In the genomic region with DNA sequence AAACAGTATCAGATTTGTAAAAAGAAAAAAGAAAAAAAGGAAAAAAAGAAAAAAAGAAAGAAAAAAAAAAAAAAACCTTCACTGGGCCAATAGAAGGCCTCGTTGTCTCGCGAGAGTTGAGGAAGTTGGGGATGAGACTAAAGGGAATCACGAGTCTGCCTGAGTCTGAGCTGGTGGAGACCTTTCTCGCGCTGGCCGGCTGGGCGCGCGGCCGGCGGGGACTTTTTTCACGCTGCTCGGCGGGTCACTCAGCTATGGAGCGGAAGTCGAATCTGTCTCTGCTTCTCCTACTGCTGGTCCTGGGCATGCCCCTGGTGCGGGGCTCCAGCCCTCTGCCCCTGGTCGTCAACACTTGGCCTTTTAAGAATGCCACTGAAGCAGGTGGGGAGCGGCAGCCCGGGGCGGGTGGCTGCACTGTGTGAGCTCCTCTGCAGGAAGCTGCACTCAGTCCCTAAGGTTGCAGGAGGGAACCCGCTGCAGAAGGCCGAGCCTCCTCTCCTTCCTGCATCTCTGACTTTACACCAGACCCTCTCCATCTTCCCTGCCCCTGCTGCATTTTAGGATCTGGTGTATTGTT, we compare ENCODE assay signal across 8 mouse cellular contexts. TPM values are rescaled to one million over a fixed set of nuclear protein-coding genes. Genes with fewer than 3 reads are reported as not detected.
DNase-seq lines count a peak whose midpoint lies in the region; ATAC-seq and TF ChIP-seq lines count a peak whose summit lies in the region.

A gene (plus strand): TSS at position 177 of the 577 bp plus-strand sequence.

- peak; percentile 99 for ATAC-seq in forebrain, postnatal 0 days
- ATAC-seq in lung, embryonic 15.5 days (ENCODE audit: borderline replicate concordance, extremely low read depth, low FRiP score, low TSS enrichment): peak; percentile 99

- H3K27me3 ChIP-seq in MEL (ENCODE audit: control insufficient read depth in 1 of 2, insufficient read depth in 2 of 2, low read length in 2 of 2): no peaks in the 10 kb centered on the region
- H3K27me3 ChIP-seq in cerebellum, adult 2 months (ENCODE audit: control insufficient read depth, insufficient read depth, low read length): no peaks in the 10 kb centered on the region
- no peaks in the 10 kb centered on the region for H3K27me3 ChIP-seq in forebrain, postnatal 0 days (ENCODE audit: insufficient read depth, low read length)
- no peaks in the 10 kb centered on the region for H3K27me3 ChIP-seq in lung, embryonic 15.5 days

- peak within 1 kb of the TSS; percentile 74 to 90 for H3K4me3 ChIP-seq in MEL (ENCODE audit: control insufficient read depth in 1 of 2, insufficient read depth in 1 of 2, low read depth in 2 of 2, low read length in 2 of 2)
- H3K4me3 ChIP-seq in cerebellum, adult 2 months (replicated peaks; ENCODE audit: insufficient read depth, low read depth, low read length): peak within 1 kb of the TSS; percentile 79
- H3K4me3 ChIP-seq in forebrain, postnatal 0 days (ENCODE audit: low read depth, low read length): peak within 1 kb of the TSS; percentile 44
- H3K4me3 ChIP-seq in lung, embryonic 15.5 days: peak within 1 kb of the TSS; percentile 63

- H3K9ac ChIP-seq in MEL (ENCODE audit: control insufficient read depth, low read depth, low read length, poor library complexity, severe bottlenecking): peak within 1 kb of the TSS; percentile 97
- H3K9ac ChIP-seq in forebrain, postnatal 0 days: peak within 1 kb of the TSS; percentile 74
- H3K9ac ChIP-seq in lung, embryonic 15.5 days: peak within 1 kb of the TSS; percentile 77

- no peak for TF ChIP-seq CTCF in MEL (IDR thresholded peaks at IDR 0.05 in 2 of 3, conservative IDR thresholded peaks at IDR 0.05 in 1 of 3; ENCODE audit: control insufficient read depth in 1 of 3, insufficient read depth in 1 of 3, low read depth in 2 of 3, low read length in 3 of 3, poor library complexity in 1 of 3, severe bottlenecking in 1 of 3)
- no peak for TF ChIP-seq CTCF in cerebellum, adult 2 months (IDR thresholded peaks at IDR 0.05; ENCODE audit: borderline replicate concordance, insufficient read depth, low read depth, low read length)
- no peak for TF ChIP-seq CTCF in forebrain, postnatal 0 days (IDR thresholded peaks at IDR 0.05; ENCODE audit: low read depth)

- no peaks in the 10 kb centered on the region for H3K9me3 ChIP-seq in MEL (replicated peaks; ENCODE audit: insufficient read depth, low read length)
- no peaks in the 10 kb centered on the region for H3K9me3 ChIP-seq in forebrain, postnatal 0 days (ENCODE audit: low read length)
- H3K9me3 ChIP-seq in lung, embryonic 15.5 days: no peaks in the 10 kb centered on the region

- no peak for TF ChIP-seq EP300 in MEL (IDR thresholded peaks at IDR 0.05; ENCODE audit: low read depth in 1 of 2, low read length in 2 of 2)

- no peak for TF ChIP-seq RAD21 in MEL (IDR thresholded peaks at IDR 0.05; ENCODE audit: low read depth, low read length)

- peaks cover 0 to 12% of the 10 kb centered on the region in 2 experiments; a peak in 2 of 4 replicates for H3K36me3 ChIP-seq in MEL (ENCODE audit: control insufficient read depth in 1 of 2, insufficient read depth in 2 of 2, low read length in 2 of 2)
- H3K36me3 ChIP-seq in forebrain, postnatal 0 days (ENCODE audit: insufficient read depth): no peaks in the 10 kb centered on the region
- H3K36me3 ChIP-seq in lung, embryonic 15.5 days: peaks cover 11% of the 10 kb centered on the region; the same call in 1 of the 2 replicates

- 1% methylated on average over 24 of the region's 24 CpGs for WGBS in cerebellum, adult 2 months
- WGBS in forebrain, postnatal 0 days: 4% methylated on average over 24 of the region's 24 CpGs
- WGBS in lung, embryonic 15.5 days: under 1% methylated on average over 24 of the region's 24 CpGs

- peak within 1 kb of the TSS; percentile 52 for H3K27ac ChIP-seq in MEL (ENCODE audit: control insufficient read depth, low read depth, low read length)
- H3K27ac ChIP-seq in cerebellum, adult 2 months (ENCODE audit: insufficient read depth, low read length): no peak within 1 kb of the TSS
- peak within 1 kb of the TSS; percentile 51 for H3K27ac ChIP-seq in forebrain, postnatal 0 days (ENCODE audit: low read depth, low read length)
- peak within 1 kb of the TSS; percentile 78 for H3K27ac ChIP-seq in lung, embryonic 15.5 days

- H3K4me1 ChIP-seq in MEL (ENCODE audit: control insufficient read depth in 1 of 2, insufficient read depth in 2 of 2, low read length in 2 of 2): 0 out of 4 replicates have a peak, but pooled peaks cover 0 to 5% of the 10 kb centered on the region in 2 experiments
- no peaks in the 10 kb centered on the region for H3K4me1 ChIP-seq in cerebellum, adult 2 months (ENCODE audit: control insufficient read depth, insufficient read depth, low read length)
- no peaks in the 10 kb centered on the region for H3K4me1 ChIP-seq in forebrain, postnatal 0 days (ENCODE audit: insufficient read depth)
- no peaks in the 10 kb centered on the region for H3K4me1 ChIP-seq in lung, embryonic 15.5 days

- peak in 1 of 2 experiments; percentile 81; a peak in 2 of 4 replicates for TF ChIP-seq POLR2A in MEL (IDR thresholded peaks at IDR 0.05; ENCODE audit: control insufficient read depth in 1 of 2, insufficient read depth in 1 of 2, low read depth in 1 of 2, low read length in 2 of 2, poor library complexity in 1 of 2)
- 0 out of 2 replicates have a peak, but pooled peaks have one; percentile 22 for TF ChIP-seq POLR2A in cerebellum, adult 2 months (IDR thresholded peaks at IDR 0.05; ENCODE audit: borderline replicate concordance, insufficient read depth, low read length)

- H3K79me2 ChIP-seq in MEL (ENCODE audit: control insufficient read depth, insufficient read depth, low read length, poor library complexity): peaks cover 4% of the 10 kb centered on the region; the same call in 1 of the 2 replicates

- H3K4me2 ChIP-seq in forebrain, postnatal 0 days (ENCODE audit: low read depth): peak within 1 kb of the TSS; percentile 65
- peak within 1 kb of the TSS; percentile 71 for H3K4me2 ChIP-seq in lung, embryonic 15.5 days

- peak; percentile 96 for DNase-seq in MEL (ENCODE audit: low read depth, low spot score)
- DNase-seq in cerebellum, adult 2 months: peak; percentile 84 to 86
- DNase-seq in forebrain, postnatal 0 days: peak; percentile 86
- DNase-seq in heart, postnatal 4 days: peak; percentile 92
- DNase-seq in layer of hippocampus, adult 8-10 months (ENCODE audit: low spot score in 2 of 2): peak; percentile 80 to 83
- DNase-seq in ovary, adult 18-20 months (ENCODE audit: low spot score): peak; percentile 85
- DNase-seq in thymus, postnatal 0 days (ENCODE audit: low spot score): peak; percentile 93

TF ChIP-seq in MEL, 35 proteins besides CTCF, POLR2A, EP300 and RAD21 (continues in another document):
- TF ChIP-seq MAZ (IDR thresholded peaks at IDR 0.05; ENCODE audit: low read depth, low read length) (no peak), ZC3H11A (IDR thresholded peaks at IDR 0.05; ENCODE audit: low read depth, low read length) (no peak), USF1 (IDR thresholded peaks at IDR 0.05; ENCODE audit: low read depth, low read length) (peak; percentile 71), RCOR1 (IDR thresholded peaks at IDR 0.05; ENCODE audit: low read depth, low read length) (no peak), TAL1 (IDR thresholded peaks at IDR 0.05; ENCODE audit: low read length) (no peak), JUND (IDR thresholded peaks at IDR 0.05; ENCODE audit: low read depth, low read length) (no peak), USF2 (IDR thresholded peaks at IDR 0.05; ENCODE audit: borderline replicate concordance in 1 of 2, insufficient read depth in 1 of 2, low read depth in 1 of 2, low read length in 2 of 2) (no peak), GABPA (IDR thresholded peaks at IDR 0.05; ENCODE audit: low read depth, low read length) (no peak), MYC (IDR thresholded peaks at IDR 0.05; ENCODE audit: low read depth, low read length) (peak; percentile 39; the same call in 1 of the 2 replicates), MXI1 (IDR thresholded peaks at IDR 0.05; ENCODE audit: low read depth, low read length) (no peak), BHLHE40 (IDR thresholded peaks at IDR 0.05; ENCODE audit: borderline replicate concordance, low read depth, low read length) (no peak), SMC3 (IDR thresholded peaks at IDR 0.05; ENCODE audit: low read depth, low read length) (no peak), CHD2 (IDR thresholded peaks at IDR 0.05; ENCODE audit: low read length) (peak; percentile 95), ZKSCAN1 (IDR thresholded peaks at IDR 0.05; ENCODE audit: low read depth, low read length) (no peak), MYB (IDR thresholded peaks at IDR 0.05; ENCODE audit: low read depth, low read length) (no peak), MAFK (IDR thresholded peaks at IDR 0.05; ENCODE audit: borderline replicate concordance, low read depth, low read length) (no peak), TBP (IDR thresholded peaks at IDR 0.05; ENCODE audit: low read depth, low read length) (peak; percentile 63), MEF2A (IDR thresholded peaks at IDR 0.05; ENCODE audit: extremely low read depth, insufficient replicate concordance, low read depth, low read length, poor library complexity, severe bottlenecking) (no peak), NELFE (IDR thresholded peaks at IDR 0.05; ENCODE audit: low read depth, low read length) (peak; percentile 69), KAT2A (conservative IDR thresholded peaks at IDR 0.05; ENCODE audit: low read depth, low read length) (no peak), ZMIZ1 (IDR thresholded peaks at IDR 0.05; ENCODE audit: low read depth, low read length) (no peak), ZNF384 (IDR thresholded peaks at IDR 0.05; ENCODE audit: low read depth, low read length) (peak; percentile 97), SIN3A (IDR thresholded peaks at IDR 0.05; ENCODE audit: low read length) (peak; percentile 29), ETS1 (IDR thresholded peaks at IDR 0.05; ENCODE audit: low read depth, low read length) (no peak), MAX (IDR thresholded peaks at IDR 0.05; ENCODE audit: low read length) (no peak; the same call in 1 of the 2 replicates), GATA1 (IDR thresholded peaks at IDR 0.05; ENCODE audit: low read depth, low read length) (no peak)

RNA-seq across cellular contexts. Expression of the gene that starts here (rescaled TPM):
- 14.2 and 14.3 TPM in 2 replicates for total RNA-seq in MEL (2012; rRNA removed)
- polyA plus RNA-seq in MEL (2012; ENCODE audit: insufficient read depth in 1 of 2, insufficient read length in 2 of 2, low read depth in 1 of 2, low replicate concordance in 2 of 2, missing spikeins in 1 of 2): 10 to 100 TPM in 1 of 2 experiments, not detected in 1; 14.9 TPM
- polyA plus RNA-seq in cerebellum, adult 2 months (2012; rRNA removed): 7.3 and 8.1 TPM in 2 replicates
- total RNA-seq in forebrain, postnatal 0 days (2014; rRNA removed): 9.7 and 13.4 TPM in 2 replicates
- 15.0 and 15.6 TPM in 2 replicates for polyA plus RNA-seq in forebrain, postnatal 0 days (2015; fragmentation: Nextera tagmentation; extraction: Ambion mirVana)
- 10 to 100 TPM; 20.9 TPM for total RNA-seq in heart, postnatal 4 days (2021)
- total RNA-seq in layer of hippocampus, adult 8-10 months (2022): 10 to 100 TPM in 2 of 4 experiments, 1 to 10 TPM in 2; 6.5 to 10.9 (median 9.1) TPM
- polyA plus RNA-seq in lung, embryonic 15.5 days (2015; fragmentation: Nextera tagmentation; extraction: Ambion mirVana): 33.2 and 33.7 TPM in 2 replicates
- 34.3 and 34.7 TPM in 2 replicates for polyA plus RNA-seq in thymus, postnatal 0 days (2015; fragmentation: Nextera tagmentation; extraction: Ambion mirVana)
